Mouse (Mus musculus) myocyte (in vitro differentiated cells): ENCODE data around the gene Rnf126. TPM values are rescaled to one million over a fixed set of nuclear protein-coding genes. Genes with fewer than 3 reads are reported as not detected.

Experiments
- H3K27me3 ChIP-seq: one replicate; pipeline ENCODE4 v1.6.1; 2011; ENCODE audit not compliant: control insufficient read depth, insufficient read depth, insufficient read length
- H3K36me3 ChIP-seq: one replicate; pipeline ENCODE4 v1.6.1; 2011; ENCODE audit not compliant: control insufficient read depth, insufficient read depth
- H3K4me2 ChIP-seq: one replicate; pipeline ENCODE4 v1.6.1; 2011; ENCODE audit warnings: low read depth, control low read depth
- H3K4me3 ChIP-seq: one replicate; pipeline ENCODE4 v1.5.1; 2011; ENCODE audit warnings: mild to moderate bottlenecking, control low read depth, moderate library complexity
- H3K79me2 ChIP-seq: one replicate; pipeline ENCODE4 v1.6.1; 2011; ENCODE audit not compliant: control insufficient read depth, insufficient read depth
- H3ac ChIP-seq: one replicate; pipeline ENCODE4 v1.6.1; 2011; ENCODE audit not compliant: control insufficient read depth, insufficient read length
- CEBPB ChIP-seq: IDR thresholded peaks from 2 replicates; pipeline ENCODE4 v1.6.1; 2011; ENCODE audit warnings: mild to moderate bottlenecking, moderate library complexity; ENCODE audit not compliant: poor library complexity, insufficient read depth, severe bottlenecking
- E2F4 ChIP-seq: IDR thresholded peaks from one replicate; pipeline ENCODE4 v1.6.1; 2011; ENCODE audit warnings: mild to moderate bottlenecking, control low read depth, moderate library complexity; ENCODE audit not compliant: insufficient read depth
- MAX ChIP-seq: IDR thresholded peaks from one replicate; pipeline ENCODE4 v1.6.1; 2011; ENCODE audit warnings: low read depth, mild to moderate bottlenecking, control low read depth
- MYOD1 ChIP-seq, 3 experiments: IDR thresholded peaks; one replicate each; pipeline ENCODE4 v1.6.1; 2011; ENCODE audit warnings: control low read depth in 2 of 3, low read depth in 2 of 3, mild to moderate bottlenecking in 2 of 3, moderate library complexity in 1 of 3; ENCODE audit not compliant: insufficient read length in 2 of 3, control insufficient read depth in 1 of 3
- MYOG ChIP-seq, 3 experiments: IDR thresholded peaks; one replicate each; pipeline ENCODE4 v1.6.1; 2011; ENCODE audit warnings: control low read depth in 2 of 3, low read depth in 2 of 3, mild to moderate bottlenecking in 2 of 3; ENCODE audit not compliant: insufficient read length in 2 of 3, control insufficient read depth in 1 of 3, insufficient read depth in 1 of 3
- POLR2A ChIP-seq: IDR thresholded peaks from one replicate; pipeline ENCODE4 v1.6.1; 2011; ENCODE audit warnings: low read depth, mild to moderate bottlenecking, control low read depth, moderate library complexity; ENCODE audit not compliant: insufficient read length
- POLR2AphosphoS2 ChIP-seq: IDR thresholded peaks from one replicate; pipeline ENCODE4 v1.6.1; 2011; ENCODE audit warnings: low read depth, control low read depth; ENCODE audit not compliant: insufficient read length
- REST ChIP-seq: IDR thresholded peaks from one replicate; pipeline ENCODE4 v1.6.1; 2011; ENCODE audit warnings: mild to moderate bottlenecking, control low read depth, moderate library complexity; ENCODE audit not compliant: insufficient read depth, insufficient read length
- SRF ChIP-seq: IDR thresholded peaks from one replicate; pipeline ENCODE4 v1.6.1; 2011; ENCODE audit warnings: low read depth; ENCODE audit not compliant: control insufficient read depth, insufficient read length
- TCF12 ChIP-seq: IDR thresholded peaks from one replicate; pipeline ENCODE4 v1.6.1; 2011; ENCODE audit warnings: mild to moderate bottlenecking, control low read depth; ENCODE audit not compliant: poor library complexity, insufficient read depth, severe bottlenecking
- TCF3 ChIP-seq: IDR thresholded peaks from one replicate; pipeline ENCODE4 v1.6.1; 2011; ENCODE audit warnings: low read depth, control low read depth; ENCODE audit not compliant: insufficient read length
- USF1 ChIP-seq: IDR thresholded peaks from one replicate; pipeline ENCODE4 v1.6.1; 2011; ENCODE audit warnings: low read depth, mild to moderate bottlenecking, control low read depth, moderate library complexity
- polyA plus RNA-seq: library from polyadenylated mRNA; unstranded; fragments of >200 nt; fragmentation: generic; extraction: Trizol; gene quantifications from one replicate; pipeline ENCODE4 v1.2.1, GENCODE M21; 2012; ENCODE audit warnings: missing spikeins

The Rnf126 gene
- polyA plus RNA-seq, 1 experiment = 91.3 TPM

DNA sequence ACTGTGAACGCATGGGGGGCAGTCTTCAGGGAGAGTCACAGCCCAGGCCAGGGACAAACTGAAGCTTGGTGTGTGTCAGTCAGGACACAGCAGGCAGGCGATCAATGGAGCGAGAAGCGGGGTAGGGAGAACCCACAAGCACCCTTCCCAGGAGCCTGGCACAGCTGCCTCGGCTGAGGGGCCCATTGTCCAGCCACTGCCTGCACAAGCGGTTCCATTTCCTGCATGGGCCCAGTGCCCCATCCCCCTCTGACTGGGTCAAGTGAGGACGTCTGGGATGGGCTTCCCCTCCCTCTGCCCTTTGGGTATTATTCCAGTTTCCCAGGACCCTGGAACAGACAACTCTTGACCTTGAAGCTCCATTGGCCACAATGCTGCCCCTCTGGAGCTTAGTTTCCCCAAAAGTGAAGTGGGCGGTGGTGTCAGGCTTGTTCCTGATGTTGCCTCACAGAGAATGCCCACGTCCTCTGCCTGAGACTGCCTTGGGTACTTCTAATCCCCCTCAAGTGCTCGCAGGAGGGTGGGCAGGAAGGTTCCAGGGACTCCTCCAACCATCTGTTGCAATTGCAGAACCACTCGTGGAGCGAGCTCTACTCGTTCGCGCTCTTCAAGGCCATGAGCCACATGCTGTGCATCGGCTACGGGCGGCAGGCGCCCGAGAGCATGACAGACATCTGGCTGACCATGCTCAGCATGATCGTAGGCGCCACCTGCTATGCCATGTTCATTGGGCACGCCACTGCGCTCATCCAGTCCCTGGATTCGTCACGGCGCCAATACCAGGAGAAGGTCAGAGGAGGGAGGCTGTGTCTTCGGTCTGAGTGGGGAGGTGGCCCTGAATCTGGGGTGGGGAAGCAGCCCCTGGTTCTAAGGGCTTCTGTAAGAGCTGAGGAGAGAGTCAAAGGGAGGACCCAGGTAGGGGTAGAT lies 38.2 kb downstream of the Rnf126 start:
- Histone ChIP-seq H3K27me3 (peaks cover 4% of the 10 kb centered on the region), H3K36me3 (no peaks in the 10 kb centered on the region)
- TF ChIP-seq MAX (no peak), USF1 (no peak)

DNA sequence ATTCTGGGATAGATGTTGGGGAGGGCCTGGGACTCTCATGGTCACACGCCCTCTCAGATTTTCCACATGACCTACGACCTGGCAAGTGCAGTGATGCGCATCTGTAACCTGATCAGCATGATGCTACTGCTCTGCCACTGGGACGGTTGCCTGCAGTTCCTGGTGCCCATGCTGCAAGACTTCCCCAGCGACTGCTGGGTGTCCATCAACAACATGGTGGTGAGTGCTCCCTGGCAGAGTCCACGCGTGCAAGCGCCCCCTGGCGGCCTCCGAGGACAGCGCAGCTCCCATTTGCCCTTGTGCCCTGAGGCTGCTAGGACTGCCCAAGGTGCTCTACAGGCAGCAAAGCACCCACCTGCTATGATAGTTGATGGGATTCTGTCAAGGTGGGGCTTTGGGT lies 40.7 kb downstream of the Rnf126 start:
- Histone ChIP-seq H3K27me3 (peaks cover 4% of the 10 kb centered on the region), H3K4me2 (no peak overlapping the region), H3ac (no peak overlapping the region), H3K4me3 (no peak overlapping the region), H3K79me2 (no peaks in the 10 kb centered on the region), H3K36me3 (no peaks in the 10 kb centered on the region)
- TF ChIP-seq POLR2A = no peak

More for the DNA sequence above, 38.2 kb downstream of the Rnf126 start:
- H3K4me3 ChIP-seq = no peak overlapping the region
- no peak overlapping the region for H3ac ChIP-seq
- no peak overlapping the region for H3K4me2 ChIP-seq
- no peaks in the 10 kb centered on the region for H3K79me2 ChIP-seq

GRCm38 (mm10) chr10:79723692-79724091 lies 43.1 kb downstream of the Rnf126 start:
- Histone ChIP-seq H3K79me2 (no peaks in the 10 kb centered on the region), H3K27me3 (peaks cover 22% of the 10 kb centered on the region), H3ac (no peak overlapping the region), H3K36me3 (no peaks in the 10 kb centered on the region), H3K4me3 (no peak overlapping the region), H3K4me2 (no peak overlapping the region)
- TF ChIP-seq SRF (no peak), MYOD1 (IDR thresholded peaks at IDR 0.05; ENCODE audit: control insufficient read depth in 1 of 3, insufficient read length in 2 of 3, low read depth in 2 of 3) (no peak), MYOG (IDR thresholded peaks at IDR 0.05; ENCODE audit: control insufficient read depth in 1 of 3, insufficient read depth in 1 of 3, insufficient read length in 2 of 3, low read depth in 2 of 3) (no peak), CEBPB (no peak), TCF3 (no peak), REST (no peak), E2F4 (no peak), TCF12 (no peak), USF1 (no peak), MAX (no peak), POLR2A (no peak), POLR2AphosphoS2 (no peak)

DNA sequence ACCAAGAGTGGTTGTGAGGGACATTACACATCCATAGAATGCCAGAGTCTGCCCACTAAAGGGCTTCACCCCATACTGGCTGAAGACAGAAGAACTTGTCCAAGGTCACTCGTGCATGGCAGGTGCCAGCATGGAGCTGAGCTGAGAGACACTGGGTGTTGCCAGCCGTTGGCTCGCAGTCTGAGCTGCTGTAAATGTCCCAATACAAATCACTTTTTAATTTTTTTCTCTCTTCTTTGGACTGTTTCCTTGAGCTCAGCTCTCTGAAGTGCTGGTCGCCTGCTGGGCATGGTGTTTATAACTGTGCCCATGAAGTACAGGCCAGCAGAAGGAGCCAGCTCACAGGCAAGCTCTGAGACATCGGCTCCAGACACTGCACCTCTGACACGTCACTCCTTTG lies 43.7 kb downstream of the Rnf126 start:
- TF ChIP-seq MYOD1 (IDR thresholded peaks at IDR 0.05; ENCODE audit: control insufficient read depth in 1 of 3, insufficient read length in 2 of 3, low read depth in 2 of 3) (no peak), TCF12 (no peak), E2F4 (no peak), SRF (no peak), MYOG (IDR thresholded peaks at IDR 0.05; ENCODE audit: control insufficient read depth in 1 of 3, insufficient read depth in 1 of 3, insufficient read length in 2 of 3, low read depth in 2 of 3) (peak in 1 of 3 experiments; percentile 6), POLR2AphosphoS2 (no peak)
- Histone ChIP-seq H3K27me3 (peaks cover 22% of the 10 kb centered on the region), H3ac (no peak overlapping the region), H3K4me3 (no peak overlapping the region), H3K36me3 (no peaks in the 10 kb centered on the region), H3K79me2 (no peaks in the 10 kb centered on the region), H3K4me2 (no peak overlapping the region)

DNA sequence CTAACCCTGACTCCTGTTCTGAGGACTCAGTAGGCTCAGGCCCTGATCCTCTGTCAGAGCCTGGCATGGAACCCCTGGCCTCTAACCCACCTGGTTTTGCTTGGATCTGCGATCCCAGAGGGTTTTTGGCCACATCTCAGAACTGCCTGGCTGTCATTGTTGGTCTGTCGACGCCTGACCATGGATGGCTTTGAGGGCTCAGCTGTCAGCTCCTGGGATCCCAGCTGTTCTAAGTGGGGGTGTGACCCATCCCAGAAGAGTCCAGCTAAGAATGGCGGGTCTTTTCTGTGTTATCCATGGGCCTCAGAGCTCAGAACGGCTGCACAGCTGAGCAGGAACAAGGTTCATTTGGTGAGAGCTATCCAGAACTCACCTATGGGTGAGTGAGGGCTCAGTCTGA lies 45.7 kb downstream of the Rnf126 start:
- Histone ChIP-seq H3K27me3 (peaks cover 42% of the 10 kb centered on the region), H3K4me3 (no peak overlapping the region), H3K79me2 (no peaks in the 10 kb centered on the region), H3K4me2 (no peak overlapping the region), H3ac (no peak overlapping the region), H3K36me3 (no peaks in the 10 kb centered on the region)
- TF ChIP-seq POLR2AphosphoS2 = no peak
- TF ChIP-seq MYOD1 (IDR thresholded peaks at IDR 0.05; ENCODE audit: control insufficient read depth in 1 of 3, insufficient read length in 2 of 3, low read depth in 2 of 3) = peak in 1 of 3 experiments; percentile 84
- TF ChIP-seq SRF = no peak
- peak; percentile 52 for TF ChIP-seq TCF12
- TF ChIP-seq MYOG (IDR thresholded peaks at IDR 0.05; ENCODE audit: control insufficient read depth in 1 of 3, insufficient read depth in 1 of 3, insufficient read length in 2 of 3, low read depth in 2 of 3) = peak; percentile 44 to 82 (median 69)
